Comparison of ENCODE assay signal across 14 mouse cellular contexts in genomic region chr5:121757900-121758299, GRCm38 (mm10). TPM values are rescaled to one million over a fixed set of nuclear protein-coding genes. Genes with fewer than 3 reads are reported as not detected.
DNase-seq lines count a peak whose midpoint lies in the region; ATAC-seq and TF ChIP-seq lines count a peak whose summit lies in the region.
"Had no signal": no experiment of that assay in that cellular context is flagged by ENCODE, and none has a peak within 500 bp of the region (broad histone marks: within the 10 kb centered on the region; RNA-seq: fewer than 3 reads in every experiment).

No protein-coding gene starts in this region.

- TF ChIP-seq POLR2A in heart, adult 2 months (IDR thresholded peaks at IDR 0.05; ENCODE audit: insufficient read depth, low read depth, low read length), result no peak

- peaks cover 9% of the 10 kb centered on the region for H3K4me1 ChIP-seq in forebrain, embryonic 12.5 days
- peaks cover 5% of the 10 kb centered on the region; the same call in 1 of the 2 replicates for H3K4me1 ChIP-seq in forebrain, embryonic 13.5 days
- no peaks in the 10 kb centered on the region; the same call in 1 of the 2 replicates for H3K4me1 ChIP-seq in midbrain, embryonic 11.5 days (ENCODE audit: control insufficient read depth, insufficient read depth, low read length)
- no peaks in the 10 kb centered on the region; the same call in 1 of the 2 replicates for H3K4me1 ChIP-seq in midbrain, embryonic 15.5 days
- H3K4me1 ChIP-seq in midbrain, postnatal 0 days (ENCODE audit: insufficient read depth, low read length), result no peaks in the 10 kb centered on the region
- H3K4me1 ChIP-seq in heart, adult 2 months (ENCODE audit: control insufficient read depth, insufficient read depth, low read length), result no peaks in the 10 kb centered on the region; the same call in 1 of the 2 replicates
- H3K4me1 ChIP-seq: heart, embryonic 13.5 days; hindbrain, embryonic 15.5 days had no signal

- no peak overlapping the region for H3K9ac ChIP-seq in forebrain, embryonic 12.5 days
- H3K9ac ChIP-seq in forebrain, embryonic 13.5 days, result no peak overlapping the region
- H3K9ac ChIP-seq in midbrain, embryonic 11.5 days (ENCODE audit: low read length), result no peak overlapping the region
- no peak overlapping the region for H3K9ac ChIP-seq in midbrain, embryonic 15.5 days
- no peak overlapping the region for H3K9ac ChIP-seq in midbrain, postnatal 0 days (replicated peaks; ENCODE audit: low read length, poor library complexity, severe bottlenecking)
- H3K9ac ChIP-seq in heart, adult 2 months (ENCODE audit: low read depth, low read length), result no peak overlapping the region
- H3K9ac ChIP-seq: heart, embryonic 13.5 days; hindbrain, embryonic 15.5 days had no signal

- H3K27me3 ChIP-seq in forebrain, embryonic 12.5 days, result no peaks in the 10 kb centered on the region
- no peaks in the 10 kb centered on the region for H3K27me3 ChIP-seq in forebrain, embryonic 13.5 days
- no peaks in the 10 kb centered on the region for H3K27me3 ChIP-seq in midbrain, embryonic 11.5 days (ENCODE audit: control insufficient read depth, insufficient read depth, low read length)
- H3K27me3 ChIP-seq in midbrain, embryonic 15.5 days (replicated peaks), result no peaks in the 10 kb centered on the region
- H3K27me3 ChIP-seq in midbrain, postnatal 0 days (ENCODE audit: insufficient read depth, low read length), result no peaks in the 10 kb centered on the region
- H3K27me3 ChIP-seq in heart, adult 2 months (ENCODE audit: control insufficient read depth, insufficient read depth, low read length), result no peaks in the 10 kb centered on the region
- H3K27me3 ChIP-seq: heart, embryonic 13.5 days; hindbrain, embryonic 15.5 days; Patski had no signal

- TF ChIP-seq CTCF in midbrain, postnatal 0 days (IDR thresholded peaks at IDR 0.05), result no peak
- TF ChIP-seq CTCF in heart, adult 2 months (IDR thresholded peaks at IDR 0.05), result no peak

- no peak overlapping the region for H3K4me2 ChIP-seq in forebrain, embryonic 12.5 days
- no peak overlapping the region for H3K4me2 ChIP-seq in forebrain, embryonic 13.5 days
- H3K4me2 ChIP-seq in midbrain, embryonic 11.5 days, result no peak overlapping the region
- no peak overlapping the region for H3K4me2 ChIP-seq in midbrain, embryonic 15.5 days
- H3K4me2 ChIP-seq in midbrain, postnatal 0 days (ENCODE audit: low read depth, low read length, poor library complexity, severe bottlenecking), result no peak overlapping the region
- H3K4me2 ChIP-seq: heart, embryonic 13.5 days; hindbrain, embryonic 15.5 days had no signal

- intact Hi-C loops in heart, adult 2 months (cut with DNase I), result no loop called here

- H3K9me3 ChIP-seq in forebrain, embryonic 12.5 days, result no peaks in the 10 kb centered on the region
- H3K9me3 ChIP-seq in forebrain, embryonic 13.5 days (replicated peaks), result no peaks in the 10 kb centered on the region
- H3K9me3 ChIP-seq in midbrain, embryonic 11.5 days (ENCODE audit: control insufficient read depth, low read length), result no peaks in the 10 kb centered on the region
- no peaks in the 10 kb centered on the region for H3K9me3 ChIP-seq in midbrain, embryonic 15.5 days
- no peaks in the 10 kb centered on the region for H3K9me3 ChIP-seq in midbrain, postnatal 0 days (ENCODE audit: low read length)
- H3K9me3 ChIP-seq: heart, embryonic 13.5 days; hindbrain, embryonic 15.5 days had no signal

- no peak for TF ChIP-seq EP300 in heart, adult 2 months (IDR thresholded peaks at IDR 0.05; ENCODE audit: insufficient read depth, low read depth, low read length)

- 0 out of 2 replicates have a peak, but pooled peaks cover 2% of the 10 kb centered on the region for H3K79me2 ChIP-seq in heart, adult 2 months (replicated peaks; ENCODE audit: control insufficient read depth, insufficient read depth, low read length)

- H3K36me3 ChIP-seq in forebrain, embryonic 12.5 days (replicated peaks), result peaks cover 52% of the 10 kb centered on the region
- peaks cover 42% of the 10 kb centered on the region for H3K36me3 ChIP-seq in forebrain, embryonic 13.5 days (ENCODE audit: poor library complexity, severe bottlenecking)
- H3K36me3 ChIP-seq in midbrain, embryonic 11.5 days (ENCODE audit: control insufficient read depth, insufficient read depth, low read length), result 0 out of 2 replicates have a peak, but pooled peaks cover 4% of the 10 kb centered on the region
- H3K36me3 ChIP-seq in midbrain, embryonic 15.5 days (replicated peaks), result no peaks in the 10 kb centered on the region
- peaks cover 8% of the 10 kb centered on the region; the same call in 1 of the 2 replicates for H3K36me3 ChIP-seq in midbrain, postnatal 0 days (ENCODE audit: insufficient read depth, low read length)
- no peaks in the 10 kb centered on the region for H3K36me3 ChIP-seq in heart, adult 2 months (ENCODE audit: control insufficient read depth, insufficient read depth, low read length)

- peak; percentile 83 for DNase-seq in midbrain, embryonic 11.5 days (ENCODE audit: low spot score, missing footprints)
- DNase-seq in midbrain, postnatal 0 days (ENCODE audit: low spot score), result peak; percentile 29
- no peak for DNase-seq in adrenal gland, postnatal 4 days (ENCODE audit: low spot score in 2 of 2)
- no peak for DNase-seq in heart, adult 2 months
- DNase-seq in cerebellum, postnatal 36 days, result no peak
- DNase-seq: gastrocnemius, postnatal 36 days; lung, adult 2 months had no signal

- 51% methylated on average over 2 of the region's 2 CpGs for WGBS in forebrain, embryonic 12.5 days
- 57% methylated on average over 2 of the region's 2 CpGs for WGBS in forebrain, embryonic 13.5 days
- 45% methylated on average over 2 of the region's 2 CpGs for WGBS in midbrain, embryonic 11.5 days
- WGBS in midbrain, embryonic 15.5 days, result 25% methylated on average over 2 of the region's 2 CpGs
- 22% methylated on average over 2 of the region's 2 CpGs for WGBS in midbrain, postnatal 0 days
- 44% methylated on average over 2 of the region's 2 CpGs for WGBS in heart, adult 2 months

- H3K27ac ChIP-seq in forebrain, embryonic 12.5 days, result 0 out of 2 replicates have a peak overlapping the region, but pooled peaks have one; percentile 36
- H3K27ac ChIP-seq in forebrain, embryonic 13.5 days, result no peak overlapping the region
- H3K27ac ChIP-seq in midbrain, embryonic 11.5 days (ENCODE audit: low read depth, low read length), result no peak overlapping the region
- H3K27ac ChIP-seq in midbrain, embryonic 15.5 days, result no peak overlapping the region
- no peak overlapping the region for H3K27ac ChIP-seq in midbrain, postnatal 0 days (ENCODE audit: low read depth, low read length)
- H3K27ac ChIP-seq in heart, adult 2 months, result no peak overlapping the region
- H3K27ac ChIP-seq: heart, embryonic 13.5 days; hindbrain, embryonic 15.5 days; layer of hippocampus, adult 2 months had no signal

- no peak for ATAC-seq in forebrain, embryonic 12.5 days (ENCODE audit: low FRiP score)
- no peak for ATAC-seq in forebrain, embryonic 13.5 days
- peak; percentile 50; the same call in 1 of the 2 replicates for ATAC-seq in midbrain, embryonic 11.5 days (ENCODE audit: low FRiP score)
- no peak for ATAC-seq in midbrain, embryonic 15.5 days (replicated peaks)
- ATAC-seq in midbrain, postnatal 0 days (ENCODE audit: low FRiP score), result no peak
- ATAC-seq: Patski had no signal

- H3K4me3 ChIP-seq in forebrain, embryonic 12.5 days (replicated peaks), result no peak overlapping the region
- H3K4me3 ChIP-seq in forebrain, embryonic 13.5 days, result no peak overlapping the region
- H3K4me3 ChIP-seq in midbrain, embryonic 11.5 days (ENCODE audit: low read depth, low read length), result no peak overlapping the region
- no peak overlapping the region for H3K4me3 ChIP-seq in midbrain, embryonic 15.5 days
- no peak overlapping the region for H3K4me3 ChIP-seq in midbrain, postnatal 0 days (ENCODE audit: low read depth, low read length)
- no peak overlapping the region for H3K4me3 ChIP-seq in heart, adult 2 months
- H3K4me3 ChIP-seq: heart, embryonic 13.5 days; hindbrain, embryonic 15.5 days; layer of hippocampus, adult 2 months had no signal

RNA-seq across cellular contexts. Expression of gene Atxn2, which starts 46.8 kb away (rescaled TPM):
- polyA plus RNA-seq in forebrain, embryonic 12.5 days (2016; fragmentation: Nextera tagmentation; extraction: Ambion mirVana), result 58.9 and 77.1 TPM in 2 replicates
- polyA plus RNA-seq in forebrain, embryonic 13.5 days (2015; fragmentation: Nextera tagmentation; extraction: Ambion mirVana), result 57.2 and 60.8 TPM in 2 replicates
- 59.2 and 66.8 TPM in 2 replicates for polyA plus RNA-seq in midbrain, embryonic 11.5 days (2014; fragmentation: Nextera tagmentation; extraction: Ambion mirVana)
- polyA plus RNA-seq in midbrain, embryonic 15.5 days (2015; fragmentation: Nextera tagmentation; extraction: Ambion mirVana), result 107 and 111 TPM in 2 replicates
- 102 and 103 TPM in 2 replicates for total RNA-seq in midbrain, postnatal 0 days (2014; rRNA removed)
- polyA plus RNA-seq in midbrain, postnatal 0 days (2015; fragmentation: Nextera tagmentation; extraction: Ambion mirVana), result 82.9 and 103 TPM in 2 replicates
- total RNA-seq in adrenal gland, postnatal 4 days (2021), result 100 to 1,000 TPM; 191 to 216 TPM
- total RNA-seq in heart, adult 2 months (2021), result 100 to 1,000 TPM; 155 to 161 TPM
- 133 and 139 TPM in 2 replicates for polyA plus RNA-seq in heart, adult 2 months (2012; rRNA removed)

Comparison
In these comparisons a context has a peak if more than half of its experiments do, and no peak if none do; other contexts are left out.
1. DNase-seq: peak in midbrain, embryonic 11.5 days (single experiment) and midbrain, postnatal 0 days (single experiment); none in adrenal gland, postnatal 4 days (0 of 2), heart, adult 2 months (0 of 2) and cerebellum, postnatal 36 days (0 of 2).